ENCODE assay signal across 20 mouse cellular contexts in genomic region chr5:16489803-16490202, GRCm38 (mm10).
"Had no signal": no experiment of that assay in that cellular context is flagged by ENCODE, and none has a peak within 500 bp of the region (broad histone marks: within the 10 kb centered on the region; RNA-seq: fewer than 3 reads in every experiment).

No protein-coding gene starts in this region.

- DNase-seq: heart, postnatal 10 days; heart, postnatal 14 days; heart, postnatal 36 days; heart, postnatal 4 days; kidney, adult 11 months; kidney, adult 18-20 months; kidney, adult 2 months; kidney, adult 8-10 months; kidney, adult 9 months; kidney, postnatal 10 days; kidney, postnatal 14 days; kidney, postnatal 25 days; kidney, postnatal 4 days; layer of hippocampus, postnatal 36 days had no signal

- ATAC-seq: hindbrain, embryonic 16.5 days; hindbrain, postnatal 0 days; inflammation-experienced regulatory T-cells, adult 6 months; intestine, embryonic 15.5 days; intestine, embryonic 16.5 days; intestine, postnatal 0 days had no signal
